Mouse (Mus musculus) liver, embryonic 16.5 days (tissue): ENCODE measurements around the gene Mmab. TPM values are rescaled to one million over a fixed set of nuclear protein-coding genes. Genes with fewer than 3 reads are reported as not detected.

Source experiments
- ATAC-seq: fragments of 200-750 bp; cut with Nextera tagmentation; 2 replicates; pipeline ENCODE4 v1.8.0; 2017; ENCODE audit warnings: low read depth, mild to moderate bottlenecking, moderate number of reproducible peaks, moderate library complexity
- H3K27ac ChIP-seq: fragments of 300-500 bp; sonication (generic); 2 replicates; pipeline ENCODE4 v1.5.1; 2014; ENCODE audit warnings: mild to moderate bottlenecking, low read length
- H3K27me3 ChIP-seq: fragments of 300-500 bp; sonication (generic); 2 replicates; pipeline ENCODE4 v1.6.1; 2014; ENCODE audit warnings: low read depth, low read length, mixed read lengths; ENCODE audit not compliant: control insufficient read depth, insufficient read depth
- H3K36me3 ChIP-seq: fragments of 300-500 bp; sonication (generic); 2 replicates; pipeline ENCODE4 v1.6.1; 2014; ENCODE audit warnings: mild to moderate bottlenecking; ENCODE audit not compliant: control insufficient read depth, insufficient read depth
- H3K4me1 ChIP-seq: fragments of 300-500 bp; sonication (generic); 2 replicates; pipeline ENCODE4 v1.6.1; 2014; ENCODE audit warnings: low read depth, low read length, mixed read lengths; ENCODE audit not compliant: control insufficient read depth
- H3K4me2 ChIP-seq: fragments of 300-500 bp; sonication (generic); 2 replicates; pipeline ENCODE4 v1.6.1; 2014; ENCODE audit warnings: low read depth, low read length, mixed read lengths
- H3K4me3 ChIP-seq: fragments of 300-500 bp; sonication (generic); 2 replicates; pipeline ENCODE4 v1.5.1; 2014; ENCODE audit warnings: low read depth, mild to moderate bottlenecking, low read length
- H3K9ac ChIP-seq: fragments of 300-500 bp; sonication (generic); 2 replicates; pipeline ENCODE4 v1.6.1; 2014; ENCODE audit warnings: low read depth, low read length
- H3K9me3 ChIP-seq: fragments of 300-500 bp; sonication (generic); replicated peaks from 2 replicates; pipeline ENCODE4 v1.6.1; 2016; ENCODE audit warnings: low read length; ENCODE audit not compliant: control insufficient read depth
- WGBS: fragments of 180-500 bp; shearing (Covaris S2); extraction: QIAGEN DNeasy Blood & Tissue Kit; methylation state at CpG from one replicate; pipeline ENCODE4 v1.1.7; 2014; ENCODE audit not compliant: insufficient replicate concordance; 5-methylcytosine and 5-hydroxymethylcytosine counted together
- microRNA-seq: library from miRNA; unstranded; fragments of <30 nt; microRNA quantifications from one replicate; pipeline ENCODE4, GENCODE M21; 2016
- polyA plus RNA-seq: library from polyadenylated mRNA; unstranded; fragments of >200 nt; fragmentation: Nextera tagmentation; extraction: Ambion mirVana; gene quantifications from 2 replicates; pipeline ENCODE4 v1.2.1, GENCODE M21; 2015

The Mmab gene
- polyA plus RNA-seq, 1 experiment from 2014 or later, result 10.8 TPM

DNA sequence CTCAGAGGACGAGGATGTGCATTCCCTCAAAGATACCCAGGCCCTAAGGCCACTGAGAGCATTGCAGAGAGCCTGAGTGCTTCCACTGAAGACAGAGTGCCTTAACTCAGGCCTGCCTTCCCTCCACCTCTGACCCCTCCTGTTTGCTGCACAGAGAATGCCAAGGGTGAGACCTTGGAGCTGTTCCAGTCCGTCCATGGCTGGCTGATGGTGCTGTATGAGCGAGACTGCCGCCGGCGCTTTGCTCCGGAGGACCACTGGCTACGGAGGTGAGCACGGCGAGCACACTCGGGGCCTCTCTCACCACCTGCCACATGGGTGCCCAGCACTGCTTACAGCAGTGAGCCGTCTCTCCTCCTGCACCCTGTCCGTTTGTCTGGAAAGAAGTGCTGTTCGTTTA, 37.3 kb downstream of the Mmab start:
- Histone ChIP-seq H3K4me1 (no peaks in the 10 kb centered on the region), H3K9ac (no peak overlapping the region), H3K4me2 (no peak overlapping the region), H3K27me3 (no peaks in the 10 kb centered on the region), H3K27ac (no peak overlapping the region), H3K36me3 (peaks cover 75% of the 10 kb centered on the region), H3K4me3 (no peak overlapping the region), H3K9me3 (no peaks in the 10 kb centered on the region)
- ATAC-seq, result no peak
- WGBS, result 90% methylated on average over 14 of the region's 14 CpGs

DNA sequence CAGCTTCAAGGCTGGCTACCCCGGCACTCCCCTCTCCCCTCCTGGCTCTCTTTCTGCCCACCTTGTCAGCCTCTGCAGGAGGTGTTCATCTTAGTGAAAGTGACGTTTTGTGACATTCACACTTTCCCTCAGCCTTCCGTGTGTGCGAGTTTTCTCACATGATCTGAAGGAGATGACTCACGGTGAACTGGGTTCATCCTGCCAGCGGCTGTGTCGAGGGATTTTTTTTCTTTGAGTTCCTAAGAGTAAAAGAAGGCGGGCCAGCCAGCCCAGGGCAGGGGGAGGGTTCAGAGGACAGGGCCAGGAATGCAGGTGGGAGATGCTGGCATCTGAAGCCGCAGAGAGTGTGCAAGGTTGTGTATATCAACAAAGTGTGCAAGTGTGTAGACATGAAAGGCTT, 50.7 kb downstream of the Mmab start:
- Histone ChIP-seq H3K27ac (no peak overlapping the region), H3K4me2 (no peak overlapping the region), H3K36me3 (peaks cover 39% of the 10 kb centered on the region), H3K4me3 (no peak overlapping the region), H3K27me3 (no peaks in the 10 kb centered on the region), H3K4me1 (no peaks in the 10 kb centered on the region), H3K9me3 (no peaks in the 10 kb centered on the region), H3K9ac (no peak overlapping the region)
- no peak for ATAC-seq
- 78% methylated on average over 9 of the region's 9 CpGs for WGBS

DNA sequence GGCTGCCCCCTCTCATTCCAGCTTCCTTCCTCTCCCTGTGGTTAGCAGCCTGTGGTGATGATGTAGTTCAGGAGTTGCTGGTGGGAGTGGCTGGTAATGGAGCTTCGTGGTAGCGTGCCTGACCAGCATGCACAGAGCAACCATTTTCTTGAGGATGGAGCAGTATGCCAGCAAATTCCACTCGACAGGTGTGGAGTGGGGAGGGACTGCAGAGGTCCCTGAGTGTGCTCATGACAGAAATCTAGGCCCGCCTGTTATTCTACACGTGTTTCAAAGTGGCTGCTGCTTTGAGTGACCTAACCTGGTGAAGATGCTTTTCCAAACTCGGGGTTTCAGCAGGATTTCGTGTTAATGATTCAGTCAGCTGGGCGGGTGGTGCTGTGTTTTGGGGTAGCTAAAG, 59.4 kb downstream of the Mmab start:
- Histone ChIP-seq H3K27me3 (no peaks in the 10 kb centered on the region), H3K4me1 (peaks cover 16% of the 10 kb centered on the region), H3K9me3 (no peaks in the 10 kb centered on the region), H3K4me3 (no peak overlapping the region), H3K9ac (no peak overlapping the region), H3K27ac (no peak overlapping the region), H3K36me3 (peaks cover 45% of the 10 kb centered on the region), H3K4me2 (no peak overlapping the region)
- 81% methylated on average over 8 of the region's 8 CpGs for WGBS
- ATAC-seq, result no peak

DNA sequence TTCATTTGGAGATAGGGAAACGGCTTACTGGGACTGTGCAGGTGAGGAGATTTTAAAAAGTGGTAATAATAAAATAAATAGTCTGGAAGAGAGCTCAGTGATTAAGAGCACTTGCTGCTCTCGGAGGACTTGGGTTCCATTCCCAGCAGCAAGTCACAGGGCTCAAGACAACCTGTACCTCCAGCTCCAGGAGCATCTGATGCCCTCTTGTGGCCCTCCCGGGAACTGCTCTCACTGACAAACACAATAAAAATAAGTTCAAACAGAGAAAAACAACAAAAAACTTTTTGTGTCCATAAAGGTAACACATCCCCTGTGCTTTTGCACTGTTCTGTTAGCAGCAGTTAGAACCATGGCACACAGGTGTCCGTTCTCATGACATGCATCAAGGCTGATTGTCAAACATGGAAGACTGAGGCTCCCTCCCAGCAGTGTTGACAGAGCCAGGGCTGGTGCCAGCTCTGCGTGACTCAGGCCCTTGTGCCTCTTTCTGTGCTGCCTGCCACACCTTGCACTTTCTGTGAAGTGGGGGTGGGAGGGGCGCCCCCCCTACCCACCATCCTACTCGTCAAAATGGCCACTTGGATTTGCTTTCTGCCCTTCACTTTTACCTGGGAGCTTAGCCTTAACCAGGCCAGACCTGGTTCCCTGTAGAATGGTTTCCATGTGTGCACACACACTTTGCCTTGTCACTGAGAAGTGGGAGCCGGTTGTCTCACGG, 60.5 kb downstream of the Mmab start:
- no peaks in the 10 kb centered on the region for H3K27me3 ChIP-seq
- H3K4me3 ChIP-seq, result no peak overlapping the region
- H3K27ac ChIP-seq, result no peak overlapping the region
- H3K9me3 ChIP-seq, result no peaks in the 10 kb centered on the region
- peaks cover 27% of the 10 kb centered on the region for H3K4me1 ChIP-seq
- ATAC-seq, result no peak
- peaks cover 35% of the 10 kb centered on the region for H3K36me3 ChIP-seq
- WGBS, result 62% methylated on average over 9 of the region's 9 CpGs
- H3K4me2 ChIP-seq, result no peak overlapping the region
- H3K9ac ChIP-seq, result no peak overlapping the region

Small RNA genes lying within 50 kb of the gene (microRNA-seq; reads per million reads assigned to microRNA genes)
- gene Mir7027, result not detected

Other genes starting within 250 kb of the Mmab start
- not detected in 2 replicates for gene Foxn4, start 170.3 kb downstream of the Mmab start, polyA plus RNA-seq
- gene Myo1h, start 154.9 kb downstream of the Mmab start, polyA plus RNA-seq, result 0.56 and 0.98 TPM in 2 replicates
- gene Kctd10, start 63.6 kb downstream of the Mmab start, polyA plus RNA-seq, result 21.9 and 22.8 TPM in 2 replicates
- 16.9 and 21.2 TPM in 2 replicates for gene Ube3b, start 63.5 kb downstream of the Mmab start, polyA plus RNA-seq
- gene Mvk, start 209 bp upstream of the Mmab start, polyA plus RNA-seq, result 26.1 and 27.0 TPM in 2 replicates
- 0.46 and 0.67 TPM in 2 replicates for gene Fam222a, start 124.0 kb upstream of the Mmab start, polyA plus RNA-seq
- gene Trpv4, start 214.4 kb upstream of the Mmab start, polyA plus RNA-seq, result 0.44 and 0.53 TPM in 2 replicates
- gene Gltp, start 246.9 kb upstream of the Mmab start, polyA plus RNA-seq, result 28.6 and 30.3 TPM in 2 replicates